Mouse (Mus musculus) heart, postnatal 0 days (tissue): Measurements from ENCODE around the gene Lgals3.

Experiments used
- CTCF ChIP-seq: IDR thresholded peaks from 2 replicates; pipeline ENCODE4 v1.5.1; 2016; ENCODE audit warnings: antibody characterized with exemption, control low read depth, low read depth
- EP300 ChIP-seq: IDR thresholded peaks from 2 replicates; pipeline ENCODE4 v1.6.1; 2016; ENCODE audit warnings: antibody characterized with exemption, low read depth

GRCm38 (mm10) chr14:47384653-47385052 is 17.1 kb downstream of the Lgals3 start:
- TF ChIP-seq CTCF (no peak), EP300 (no peak)
